Mouse (Mus musculus): Measurements from ENCODE around the gene Gm5798. TPM values are rescaled to one million over a fixed set of nuclear protein-coding genes. Genes with fewer than 3 reads are reported as not detected.

Gm5798 gene
- polyA plus RNA-seq (2017; shearing (Covaris generic)), result not detected

GRCm38 (mm10) chr14:41348309-41348708 is at the start of gene Gm5798:
TSS of gene Gm5798 (plus strand) at chr14:41348609.

GRCm38 (mm10) chr14:41386279-41386678 is 37.9 kb downstream of the Gm5798 start, which contains the start of gene Gm7945:
TSS of gene Gm7945 (minus strand) at chr14:41386379.

Other genes with a start within 250 kb of the Gm5798 start
- not detected for gene Mat1a, start 243.6 kb upstream of the Gm5798 start, polyA plus RNA-seq (2017; shearing (Covaris generic))
- not detected for gene Sftpa1, start 216.8 kb upstream of the Gm5798 start, polyA plus RNA-seq (2017; shearing (Covaris generic))
- not detected for gene Mbl1, start 197.2 kb upstream of the Gm5798 start, polyA plus RNA-seq (2017; shearing (Covaris generic))
- not detected for gene Sftpd, start 163.5 kb upstream of the Gm5798 start, polyA plus RNA-seq (2017; shearing (Covaris generic))
- not detected for gene Gm2832, start 69.8 kb upstream of the Gm5798 start, polyA plus RNA-seq (2017; shearing (Covaris generic))
- gene Gm7945, start 37.8 kb downstream of the Gm5798 start, polyA plus RNA-seq (2017; shearing (Covaris generic)), result not detected
- not detected for gene Gm6482, start 59.7 kb downstream of the Gm5798 start, polyA plus RNA-seq (2017; shearing (Covaris generic))
- gene Gm7954, start 104.9 kb downstream of the Gm5798 start, polyA plus RNA-seq (2017; shearing (Covaris generic)), result not detected
- not detected for gene Gm3486, start 140.9 kb downstream of the Gm5798 start, polyA plus RNA-seq (2017; shearing (Covaris generic))
- not detected for gene Gm7970, start 207.0 kb downstream of the Gm5798 start, polyA plus RNA-seq (2017; shearing (Covaris generic))
- not detected for gene 1700049E17Rik2, start 224.6 kb downstream of the Gm5798 start, polyA plus RNA-seq (2017; shearing (Covaris generic))